Mouse (Mus musculus): ENCODE data around the gene Stard8. TPM values are rescaled to one million over a fixed set of nuclear protein-coding genes. Genes with fewer than 3 reads are reported as not detected.
A peak's percentile ranks its signal among the peaks of the same experiment; 100 is the strongest.
"Not testable (repeated sequence)": the region's sequence is repeated elsewhere in the genome, so short reads cannot be mapped to it uniquely, and the experiment has no call there.

Gene Stard8
- total RNA-seq, 2 experiments from 2014 or later = 37.8 to 44.9 TPM

- intact Hi-C loops (cut with DNase I) = no loop called here
- peak in 1 of 2 experiments; percentile 19 for DNase-seq (ENCODE audit: low spot score in 2 of 2)
Observed at GRCm38 (mm10) chrX:99043739-99044138, 40.7 kb downstream of the Stard8 start.

DNA sequence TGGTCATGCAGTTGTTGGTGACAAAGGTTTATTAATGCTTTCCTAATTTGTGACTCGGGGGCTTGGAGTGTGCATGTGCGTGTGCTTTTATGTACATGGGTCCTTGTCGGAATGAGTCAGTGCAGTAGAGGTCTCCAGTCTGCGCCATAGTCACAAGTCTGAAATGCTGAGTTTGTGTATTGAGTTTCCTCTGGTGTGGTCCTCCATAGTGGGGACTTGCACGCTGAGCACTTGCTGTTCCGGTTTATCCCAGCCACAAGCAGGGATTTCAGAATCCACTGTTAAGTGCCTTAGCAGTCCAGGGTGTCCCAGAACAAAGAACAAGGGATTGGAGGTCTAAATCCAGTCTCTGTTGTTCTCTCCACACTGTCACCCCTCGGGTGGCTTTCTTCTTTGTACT lies 42.3 kb downstream of the Stard8 start:
- intact Hi-C loops (cut with DNase I) = no loop called here
- no peak for DNase-seq (ENCODE audit: low spot score in 2 of 2)

DNA sequence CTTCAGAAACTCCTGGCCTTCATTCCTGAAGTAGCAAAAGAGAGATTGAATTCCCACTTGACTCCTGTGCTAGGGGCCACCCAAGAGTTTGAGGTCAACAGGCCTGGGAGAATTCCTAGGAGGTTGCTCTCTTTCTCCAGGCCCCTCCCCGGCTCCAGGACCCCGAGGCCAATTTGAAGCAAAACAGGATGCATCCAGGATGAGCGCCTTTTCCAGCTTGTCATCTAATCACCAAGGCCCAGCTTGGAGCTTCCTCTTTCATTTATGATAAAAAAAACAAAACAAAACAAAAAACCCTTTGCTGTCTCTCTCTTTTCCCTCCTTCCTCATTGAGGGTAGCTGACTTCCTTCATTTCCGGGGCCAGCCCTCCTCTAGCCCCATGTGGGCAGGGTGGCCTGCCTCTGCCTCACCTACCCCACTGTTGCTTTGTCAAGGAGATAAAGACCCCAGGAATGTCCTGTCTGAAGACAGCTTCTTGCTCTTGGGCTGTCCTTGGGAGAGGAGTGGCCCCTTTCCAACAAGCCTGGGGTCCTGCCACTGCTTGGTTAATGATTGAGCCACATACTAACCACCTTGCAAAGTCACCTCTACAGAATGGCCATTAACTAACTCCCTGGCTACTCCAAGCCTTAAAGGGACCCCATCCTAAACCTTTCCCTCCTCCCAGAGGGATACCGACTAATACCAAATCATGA lies 43.5 kb downstream of the Stard8 start:
- intact Hi-C loops (cut with DNase I) = no loop called here
- DNase-seq (ENCODE audit: low spot score in 2 of 2) = no peak

- intact Hi-C loops (cut with DNase I) = no loop called here
- DNase-seq (ENCODE audit: low spot score in 2 of 2) = no peak
Observed at GRCm38 (mm10) chrX:99048111-99048510, 45.1 kb downstream of the Stard8 start.

DNA sequence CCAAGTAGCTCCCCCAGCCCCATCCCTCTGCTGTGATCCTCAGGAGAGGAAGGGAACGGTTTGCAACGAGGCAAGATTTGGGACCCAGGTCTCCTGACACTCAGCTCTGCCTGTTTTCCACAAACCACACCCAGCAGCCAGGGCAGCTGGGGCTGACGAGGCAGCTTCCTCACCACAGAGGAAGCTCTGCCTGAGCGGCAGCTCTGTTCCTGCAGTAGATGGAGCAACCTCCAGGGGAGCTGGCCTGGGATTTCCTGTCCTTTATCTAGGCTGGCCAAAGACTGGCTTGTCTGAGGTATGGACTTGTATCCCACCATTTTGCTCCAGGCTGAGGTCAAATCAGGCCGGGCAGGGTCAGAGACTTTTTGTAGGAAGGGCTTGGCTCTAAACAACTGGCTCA lies 46.2 kb downstream of the Stard8 start:
- intact Hi-C loops (cut with DNase I) = no loop called here
- no peak for DNase-seq (ENCODE audit: low spot score in 2 of 2)

GRCm38 (mm10) chrX:99050736-99051481 lies 47.9 kb downstream of the Stard8 start:
- peak in 1 of 2 experiments; percentile 23 for DNase-seq (ENCODE audit: low spot score in 2 of 2)
- intact Hi-C loops (cut with DNase I) = no loop called here

- intact Hi-C loops (cut with DNase I) = no loop called here
Observed at GRCm38 (mm10) chrX:99052255-99052654, 49.2 kb downstream of the Stard8 start.

DNA sequence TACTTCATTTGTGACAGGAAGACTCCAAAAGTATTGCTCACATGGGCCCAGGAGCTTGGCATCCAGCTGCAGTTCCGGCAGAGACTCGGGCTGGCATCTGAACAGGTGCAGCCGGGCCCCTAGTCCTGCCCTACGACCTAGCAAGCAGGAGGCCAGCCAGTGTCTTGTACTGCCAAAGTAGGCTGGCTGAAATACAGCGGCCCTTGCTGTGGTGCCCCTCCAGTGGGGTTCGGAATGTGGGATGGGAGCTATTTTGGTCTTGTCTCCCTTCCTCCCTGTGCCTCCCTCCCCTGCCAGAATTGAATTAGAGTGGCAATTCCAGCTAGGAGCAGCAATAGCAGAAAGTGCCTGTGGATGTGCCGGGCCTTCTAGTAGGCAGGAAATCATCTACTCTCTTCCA lies 51.5 kb downstream of the Stard8 start:
- intact Hi-C loops (cut with DNase I) = no loop called here
- peak; percentile 18 to 26 for DNase-seq (ENCODE audit: low spot score in 2 of 2)

More at GRCm38 (mm10) chrX:99052255-99052654, 49.2 kb downstream of the Stard8 start:
- DNase-seq (ENCODE audit: low spot score in 2 of 2) = no peak

GRCm38 (mm10) chrX:99057772-99058440 lies 54.9 kb downstream of the Stard8 start:
- intact Hi-C loops (cut with DNase I) = loop anchor here (5.0 kb wide), 1 partner anchor 66 kb away; no protein-coding TSS in a partner anchor
- DNase-seq (ENCODE audit: low spot score in 2 of 2) = no peak

DNA sequence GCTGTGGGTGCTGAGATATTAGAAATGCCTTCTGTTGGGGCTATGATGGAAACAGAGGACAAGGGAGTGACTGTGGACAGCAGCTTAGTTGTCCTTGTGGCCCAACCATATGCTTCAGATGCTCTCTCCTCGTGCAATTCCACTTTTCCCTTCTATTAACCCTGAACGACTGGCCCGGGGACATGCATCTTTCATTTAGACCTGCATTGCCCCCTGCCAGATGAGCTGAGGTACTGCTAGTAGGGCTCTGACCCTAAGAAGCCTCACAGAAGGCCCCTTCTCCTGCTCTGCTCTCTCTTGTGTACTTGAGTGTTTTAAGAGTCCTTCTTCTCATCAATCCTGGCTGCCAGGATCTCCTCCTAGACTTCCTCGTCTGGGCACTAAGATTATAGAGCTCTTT lies 56.1 kb downstream of the Stard8 start:
- DNase-seq (ENCODE audit: low spot score in 2 of 2) = no peak
- intact Hi-C loops (cut with DNase I) = loop anchor here (5.0 kb wide), 1 partner anchor 67 kb away; no protein-coding TSS in a partner anchor

GRCm38 (mm10) chrX:99065582-99065981 lies 62.5 kb downstream of the Stard8 start:
- no peak for DNase-seq (ENCODE audit: low spot score in 2 of 2)
- intact Hi-C loops (cut with DNase I) = no loop called here

- intact Hi-C loops (cut with DNase I) = no loop called here
- no peak for DNase-seq (ENCODE audit: low spot score in 2 of 2)
Observed at GRCm38 (mm10) chrX:99066550-99066949, 63.5 kb downstream of the Stard8 start.

DNA sequence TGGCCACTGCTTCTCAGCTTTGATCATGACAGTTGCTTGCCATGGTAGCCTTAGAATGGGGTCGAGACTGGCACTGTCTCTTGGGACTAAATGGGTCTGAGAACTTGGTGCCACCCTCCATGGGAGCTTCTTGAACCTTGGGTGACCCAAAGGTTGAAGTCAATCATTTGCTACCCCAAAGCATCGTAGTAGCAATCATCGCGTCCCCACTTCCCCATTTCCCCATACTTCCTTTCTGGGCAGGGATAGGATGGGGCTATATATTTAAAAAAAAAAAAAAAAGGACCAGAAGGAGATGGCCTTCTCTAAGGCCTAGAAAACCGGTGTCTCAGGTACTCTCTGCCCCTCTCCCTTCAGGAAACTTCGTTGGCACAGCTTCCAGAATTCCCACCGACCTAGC lies 64.2 kb downstream of the Stard8 start:
- DNase-seq (ENCODE audit: low spot score in 2 of 2) = no peak
- intact Hi-C loops (cut with DNase I) = no loop called here

GRCm38 (mm10) chrX:99067671-99068151 lies 64.7 kb downstream of the Stard8 start:
- intact Hi-C loops (cut with DNase I) = no loop called here
- DNase-seq (ENCODE audit: low spot score in 2 of 2) = no peak

GRCm38 (mm10) chrX:99071188-99071587 lies 68.1 kb downstream of the Stard8 start:
- intact Hi-C loops (cut with DNase I) = no loop called here

GRCm38 (mm10) chrX:99072596-99072995 lies 69.5 kb downstream of the Stard8 start:
- DNase-seq (ENCODE audit: low spot score in 2 of 2) = no peak
- intact Hi-C loops (cut with DNase I) = no loop called here

More at GRCm38 (mm10) chrX:99071188-99071587, 68.1 kb downstream of the Stard8 start:
- DNase-seq (ENCODE audit: low spot score in 2 of 2) = no peak

- intact Hi-C loops (cut with DNase I) = no loop called here
- no peak for DNase-seq (ENCODE audit: low spot score in 2 of 2)
Observed at GRCm38 (mm10) chrX:99075111-99075510, 72.1 kb downstream of the Stard8 start.

DNA sequence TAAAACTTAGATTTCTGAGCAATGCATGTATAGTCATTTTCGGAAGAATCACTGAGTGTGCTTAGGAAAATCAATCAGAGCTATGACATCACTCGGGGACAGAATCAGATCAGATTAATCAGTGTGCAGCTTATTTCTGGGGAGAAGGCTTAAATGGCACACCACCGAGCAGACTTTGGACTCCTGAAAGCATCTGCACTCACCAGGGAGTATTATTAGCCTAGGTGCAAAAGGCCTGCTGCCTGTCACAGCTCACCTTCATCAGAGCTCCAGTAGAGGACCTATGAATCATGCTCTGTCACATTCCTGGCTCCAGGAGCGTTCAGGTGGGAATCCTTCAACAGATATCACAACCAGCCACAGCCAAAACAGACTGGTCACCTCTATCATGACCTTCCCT lies 73.4 kb downstream of the Stard8 start:
- no peak for DNase-seq (ENCODE audit: low spot score in 2 of 2)
- intact Hi-C loops (cut with DNase I) = no loop called here

DNA sequence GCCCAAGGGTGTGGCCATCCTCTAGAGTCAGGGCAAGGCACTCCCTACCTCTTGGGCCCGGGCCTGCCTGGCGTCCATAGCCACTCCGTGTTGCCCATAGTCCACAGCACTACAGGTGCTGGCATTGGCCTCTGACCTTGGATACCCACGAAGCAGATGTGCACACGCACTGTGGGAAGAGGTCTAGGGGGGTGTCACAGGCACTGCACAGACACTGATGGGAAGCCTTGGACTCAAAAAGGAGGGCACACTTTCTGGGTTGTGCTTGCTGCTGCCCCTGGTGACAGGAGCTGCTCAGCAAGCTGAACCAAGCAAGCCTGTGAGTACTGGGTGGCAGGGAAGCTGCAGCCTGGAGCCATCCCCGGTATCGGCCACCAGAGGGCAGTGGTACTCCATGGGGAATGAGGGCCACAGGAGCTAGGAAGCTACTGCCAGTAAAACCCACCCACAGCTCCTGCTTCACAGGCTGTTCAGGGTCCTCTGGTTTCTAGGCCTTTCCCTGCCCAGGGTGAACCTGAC lies 75.4 kb downstream of the Stard8 start:
- intact Hi-C loops (cut with DNase I); DNase-seq (ENCODE audit: low spot score in 2 of 2): not testable (repeated sequence)

DNA sequence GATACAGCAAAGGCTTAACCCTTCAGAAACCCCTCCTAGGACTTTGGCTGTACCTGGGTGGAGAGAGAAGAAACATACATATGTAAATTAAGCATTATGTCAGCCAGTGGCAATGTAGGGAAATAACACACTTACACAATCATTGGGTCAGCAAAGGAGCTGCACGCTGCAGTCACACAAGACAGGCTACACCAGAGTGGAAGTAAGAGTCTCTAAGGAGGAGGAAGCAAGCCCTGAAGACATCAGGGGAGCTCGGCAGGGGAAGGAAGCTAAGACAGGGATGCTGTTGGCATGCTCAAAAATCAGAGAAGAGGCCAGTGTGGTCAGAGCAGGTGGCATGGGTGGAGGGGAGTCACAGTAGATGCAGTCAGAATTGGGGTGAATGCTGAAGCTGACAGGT lies 89.7 kb downstream of the Stard8 start:
- DNase-seq (ENCODE audit: low spot score in 2 of 2) = no peak
- intact Hi-C loops (cut with DNase I) = no loop called here

All from left cerebral cortex, postnatal 36 days (tissue).